Mouse (Mus musculus) erythroblast, embryonic 14.5 days (primary cell): ENCODE measurements around the gene Rbm44.

ENCODE experiments used
- GATA1 ChIP-seq: IDR thresholded peaks from 2 replicates; pipeline ENCODE4 v1.6.1; 2012; ENCODE audit warnings: low read length, inconsistent platforms, mixed read lengths
- TAL1 ChIP-seq: IDR thresholded peaks from 3 replicates; pipeline ENCODE4 v1.6.1; 2012; ENCODE audit warnings: low read length, inconsistent platforms, mixed read lengths

- no peak for TF ChIP-seq TAL1
- no peak for TF ChIP-seq GATA1
Observed at GRCm38 (mm10) chr1:91137036-91137435, 7.9 kb upstream of the Rbm44 start.
